Mouse (Mus musculus) kidney, embryonic 15.5 days (tissue): ENCODE results near the gene Rad51. TPM values are rescaled to one million over a fixed set of nuclear protein-coding genes. Genes with fewer than 3 reads are reported as not detected.

Source experiments
- ATAC-seq: fragments of 200-750 bp; cut with Nextera tagmentation; replicated peaks from 2 replicates; pipeline ENCODE4 v1.8.0; 2017; ENCODE audit warnings: moderate TSS enrichment; ENCODE audit not compliant: low FRiP score
- H3K27ac ChIP-seq: fragments of 300-500 bp; sonication (generic); 2 replicates; pipeline ENCODE4 v1.5.1; 2015; ENCODE audit warnings: mild to moderate bottlenecking, inconsistent platforms
- H3K27me3 ChIP-seq: fragments of 300-500 bp; sonication (generic); 2 replicates; pipeline ENCODE4 v1.6.1; 2015; ENCODE audit warnings: inconsistent platforms
- H3K36me3 ChIP-seq: fragments of 300-500 bp; sonication (generic); 2 replicates; pipeline ENCODE4 v1.6.1; 2015; ENCODE audit warnings: inconsistent platforms
- H3K4me1 ChIP-seq: fragments of 300-500 bp; sonication (generic); 2 replicates; pipeline ENCODE4 v1.6.1; 2015; ENCODE audit warnings: inconsistent platforms
- H3K4me2 ChIP-seq: fragments of 300-500 bp; sonication (generic); 2 replicates; pipeline ENCODE4 v1.6.1; 2015; ENCODE audit warnings: moderate library complexity, mild to moderate bottlenecking, inconsistent platforms
- H3K4me3 ChIP-seq: fragments of 300-500 bp; sonication (generic); replicated peaks from 2 replicates; pipeline ENCODE4 v1.5.1; 2015; ENCODE audit warnings: mild to moderate bottlenecking, inconsistent platforms
- H3K9ac ChIP-seq: fragments of 300-500 bp; sonication (generic); 2 replicates; pipeline ENCODE4 v1.6.1; 2015; ENCODE audit warnings: mild to moderate bottlenecking, inconsistent platforms
- H3K9me3 ChIP-seq: fragments of 300-500 bp; sonication (generic); replicated peaks from 2 replicates; pipeline ENCODE4 v1.6.1; 2016; ENCODE audit warnings: inconsistent platforms
- WGBS: fragments of 180-500 bp; shearing (Covaris S2); methylation state at CpG from one replicate; pipeline ENCODE4 v1.1.7; 2015; ENCODE audit warnings: mixed read lengths; 5-methylcytosine and 5-hydroxymethylcytosine counted together
- polyA plus RNA-seq: library from polyadenylated mRNA; unstranded; fragments of >200 nt; fragmentation: Nextera tagmentation; extraction: Ambion mirVana; gene quantifications from 2 replicates; pipeline ENCODE4 v1.2.1, GENCODE M21; 2015

The Rad51 gene
- polyA plus RNA-seq, result 48.8 and 49.7 TPM in 2 replicates

GRCm38 (mm10) chr2:119112438-119113112 lies at the start of gene Rad51:
Gene Rad51 (plus strand): TSS chr2:119112793.
- no peaks in the 10 kb centered on the region for H3K9me3 ChIP-seq
- H3K9ac ChIP-seq, result peak within 1 kb of the TSS; percentile 66
- no peaks in the 10 kb centered on the region for H3K27me3 ChIP-seq
- peak within 1 kb of the TSS; percentile 86 for H3K4me2 ChIP-seq
- under 1% methylated on average over 51 of the region's 51 CpGs for WGBS
- peak within 1 kb of the TSS; percentile 76 for H3K4me3 ChIP-seq
- peak; percentile 95 for ATAC-seq
- peaks cover 20% of the 10 kb centered on the region for H3K4me1 ChIP-seq
- peak within 1 kb of the TSS; percentile 97 for H3K27ac ChIP-seq
- peaks cover 29% of the 10 kb centered on the region for H3K36me3 ChIP-seq

DNA sequence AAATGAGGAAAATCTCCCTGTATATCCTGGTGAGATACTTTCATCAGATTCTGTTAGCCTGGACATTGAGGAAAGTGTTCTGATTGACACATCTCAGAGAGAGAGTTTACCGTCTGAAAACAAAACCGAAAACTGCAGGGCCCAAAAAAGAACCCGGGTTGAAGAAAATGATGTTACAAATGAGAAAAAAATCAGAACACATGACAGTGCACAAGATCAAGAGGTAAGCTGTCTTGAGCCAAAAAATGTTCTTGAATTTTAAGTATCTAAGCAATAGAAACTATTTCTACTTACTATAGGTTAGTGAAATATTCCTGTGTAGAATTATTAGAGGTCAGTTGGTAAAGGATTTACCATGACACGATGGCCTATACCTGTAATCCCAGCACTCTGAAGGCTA lies 40.2 kb upstream of the Rad51 start:
- Histone ChIP-seq H3K9me3 (no peaks in the 10 kb centered on the region), H3K9ac (no peak overlapping the region), H3K4me2 (no peak overlapping the region), H3K36me3 (peaks cover 52% of the 10 kb centered on the region), H3K4me3 (no peak overlapping the region), H3K4me1 (no peaks in the 10 kb centered on the region), H3K27me3 (no peaks in the 10 kb centered on the region), H3K27ac (no peak overlapping the region)
- 94% methylated on average over 4 of the region's 4 CpGs for WGBS
- no peak for ATAC-seq

GRCm38 (mm10) chr2:119086156-119086555 lies 26.4 kb upstream of the Rad51 start:
- Histone ChIP-seq H3K4me2 (no peak overlapping the region), H3K36me3 (peaks cover 63% of the 10 kb centered on the region), H3K27ac (no peak overlapping the region), H3K4me3 (no peak overlapping the region), H3K9ac (no peak overlapping the region), H3K4me1 (no peaks in the 10 kb centered on the region), H3K27me3 (no peaks in the 10 kb centered on the region), H3K9me3 (no peaks in the 10 kb centered on the region)
- no peak for ATAC-seq
- 95% methylated on average over 2 of the region's 2 CpGs for WGBS

- Histone ChIP-seq H3K4me2 (no peak overlapping the region), H3K4me1 (no peaks in the 10 kb centered on the region), H3K4me3 (no peak overlapping the region), H3K9ac (no peak overlapping the region), H3K27ac (no peak overlapping the region), H3K9me3 (no peaks in the 10 kb centered on the region), H3K27me3 (no peaks in the 10 kb centered on the region), H3K36me3 (peaks cover 64% of the 10 kb centered on the region)
- no peak for ATAC-seq
Measured at GRCm38 (mm10) chr2:119101552-119101951, 11.0 kb upstream of the Rad51 start.

GRCm38 (mm10) chr2:119106583-119106982 lies 6.0 kb upstream of the Rad51 start:
- H3K36me3 ChIP-seq, result peaks cover 49% of the 10 kb centered on the region
- H3K4me2 ChIP-seq, result no peak overlapping the region
- no peak overlapping the region for H3K27ac ChIP-seq
- ATAC-seq, result no peak
- no peak overlapping the region for H3K9ac ChIP-seq
- 85% methylated on average over 5 of the region's 5 CpGs for WGBS
- 0 out of 2 replicates have a peak, but pooled peaks cover under 1% of the 10 kb centered on the region for H3K4me1 ChIP-seq
- H3K4me3 ChIP-seq, result no peak overlapping the region
- no peaks in the 10 kb centered on the region for H3K9me3 ChIP-seq
- H3K27me3 ChIP-seq, result no peaks in the 10 kb centered on the region

- no peak overlapping the region for H3K4me2 ChIP-seq
- H3K27me3 ChIP-seq, result no peaks in the 10 kb centered on the region
- no peak overlapping the region for H3K9ac ChIP-seq
- no peak for ATAC-seq
- H3K4me3 ChIP-seq, result no peak overlapping the region
- peaks cover 10% of the 10 kb centered on the region for H3K4me1 ChIP-seq
- WGBS, result 67% methylated on average over 4 of the region's 4 CpGs
- H3K9me3 ChIP-seq, result no peaks in the 10 kb centered on the region
- peaks cover 30% of the 10 kb centered on the region for H3K36me3 ChIP-seq
- H3K27ac ChIP-seq, result no peak overlapping the region
Measured at GRCm38 (mm10) chr2:119108554-119108953, 4.0 kb upstream of the Rad51 start.

DNA sequence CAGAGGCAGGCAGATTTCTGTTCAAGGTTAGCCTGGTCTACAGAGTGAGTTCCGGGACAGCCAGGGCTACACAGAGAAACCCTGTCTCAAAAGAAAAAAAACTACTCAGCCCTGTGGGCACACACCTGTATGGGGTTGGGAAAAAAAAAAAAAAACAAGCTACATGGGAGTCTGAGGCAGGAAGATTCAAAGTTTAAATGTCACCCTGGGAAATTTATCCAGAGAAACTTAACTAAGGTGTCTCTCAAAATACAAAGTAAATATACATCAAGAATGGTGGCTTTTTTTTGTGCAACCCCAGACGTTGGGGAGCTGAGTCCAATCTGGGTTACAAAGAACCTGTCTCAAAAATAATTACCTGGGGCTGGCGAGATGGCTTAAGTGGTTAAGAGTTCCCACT lies 1.5 kb upstream of the Rad51 start:
- Histone ChIP-seq H3K36me3 (peaks cover 20% of the 10 kb centered on the region), H3K4me1 (peaks cover 20% of the 10 kb centered on the region), H3K27ac (no peak overlapping the region), H3K4me3 (no peak overlapping the region), H3K27me3 (no peaks in the 10 kb centered on the region), H3K9me3 (no peaks in the 10 kb centered on the region), H3K9ac (no peak overlapping the region), H3K4me2 (no peak overlapping the region)
- WGBS, result 91% methylated on average over 3 of the region's 3 CpGs
- no peak for ATAC-seq

DNA sequence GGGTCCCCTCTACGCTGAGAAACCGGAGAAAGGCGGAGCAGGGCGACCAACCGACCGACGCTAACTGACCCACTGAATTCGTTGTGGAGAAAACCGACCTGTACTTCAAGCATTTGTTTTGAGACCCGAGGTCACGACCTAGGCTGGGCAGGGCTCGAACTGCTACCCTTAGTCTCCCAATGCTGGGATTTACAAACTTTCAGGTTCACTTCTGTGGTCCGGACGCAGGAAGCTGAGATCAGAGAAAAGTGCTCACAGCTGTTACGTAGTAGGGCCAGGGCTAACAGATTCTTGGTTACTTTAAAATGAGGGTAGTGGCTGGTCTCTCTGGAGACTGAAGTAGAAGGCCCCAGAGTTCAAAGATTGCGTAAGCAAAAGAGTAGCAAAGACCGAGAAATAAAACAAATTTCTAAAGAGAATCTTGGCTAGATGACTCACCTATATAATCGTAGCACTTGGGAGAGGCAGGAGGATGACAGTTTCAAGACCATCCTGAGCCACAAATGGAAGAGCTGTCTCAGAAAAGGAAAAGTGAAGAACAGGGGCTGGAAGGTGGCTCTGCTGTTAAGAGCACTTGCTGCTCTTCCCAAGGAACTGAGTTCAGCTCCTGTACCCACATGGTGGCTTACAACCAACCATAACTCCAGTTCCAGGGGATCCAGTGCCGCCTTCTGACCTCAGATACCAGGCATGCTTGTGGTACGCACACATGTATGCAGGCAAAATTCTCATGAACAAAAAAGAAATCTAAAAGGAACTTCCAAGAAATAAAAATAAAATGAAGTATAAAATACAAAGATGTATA lies 730 bp downstream of the Rad51 start:
- 12% methylated on average over 20 of the region's 20 CpGs for WGBS
- Histone ChIP-seq H3K36me3 (peaks cover 31% of the 10 kb centered on the region), H3K9me3 (no peaks in the 10 kb centered on the region), H3K4me1 (peaks cover 20% of the 10 kb centered on the region), H3K27ac (peak overlapping the region; percentile 97), H3K27me3 (no peaks in the 10 kb centered on the region), H3K4me3 (peak overlapping the region; percentile 76), H3K4me2 (peak overlapping the region; percentile 86), H3K9ac (peak overlapping the region; percentile 66)
- ATAC-seq, result peak; percentile 19

- Histone ChIP-seq H3K9me3 (no peaks in the 10 kb centered on the region), H3K4me1 (no peaks in the 10 kb centered on the region), H3K27me3 (no peaks in the 10 kb centered on the region), H3K27ac (no peak overlapping the region), H3K4me3 (no peak overlapping the region), H3K9ac (no peak overlapping the region), H3K36me3 (peaks cover 91% of the 10 kb centered on the region), H3K4me2 (no peak overlapping the region)
- WGBS, result 84% methylated on average over 5 of the region's 5 CpGs
- no peak for ATAC-seq
Measured at GRCm38 (mm10) chr2:119136346-119136898, 23.8 kb downstream of the Rad51 start.

- Histone ChIP-seq H3K27me3 (no peaks in the 10 kb centered on the region), H3K9me3 (no peaks in the 10 kb centered on the region), H3K27ac (no peak overlapping the region), H3K4me1 (peaks cover 5% of the 10 kb centered on the region; the same call in 1 of the 2 replicates), H3K9ac (no peak overlapping the region), H3K4me2 (no peak overlapping the region), H3K36me3 (peaks cover 97% of the 10 kb centered on the region), H3K4me3 (no peak overlapping the region)
- ATAC-seq, result no peak
- WGBS, result 85% methylated on average over 2 of the region's 2 CpGs
Measured at GRCm38 (mm10) chr2:119145199-119145598, 32.6 kb downstream of the Rad51 start.

DNA sequence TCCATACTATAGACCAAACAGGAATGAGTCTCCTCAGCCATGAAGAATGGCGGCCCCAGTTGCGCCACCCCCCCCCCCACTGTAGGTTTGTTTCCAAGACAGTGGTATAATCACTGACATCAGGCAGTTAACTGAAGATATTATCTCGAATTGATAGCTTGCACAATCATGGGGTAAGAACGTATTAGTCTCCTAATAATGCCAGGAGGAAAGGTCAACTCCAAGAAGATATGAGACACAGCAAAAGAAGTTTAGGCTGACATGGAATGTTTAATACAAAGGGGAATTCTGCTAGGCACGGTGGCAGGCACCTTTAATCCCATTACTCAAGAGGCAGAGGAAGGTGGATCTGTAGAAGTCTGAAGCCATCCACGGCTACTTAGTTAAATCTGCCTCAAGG lies 33.8 kb downstream of the Rad51 start:
- Histone ChIP-seq H3K4me2 (no peak overlapping the region), H3K9me3 (no peaks in the 10 kb centered on the region), H3K27ac (no peak overlapping the region), H3K27me3 (no peaks in the 10 kb centered on the region), H3K36me3 (peaks cover 97% of the 10 kb centered on the region), H3K4me1 (peaks cover 5% of the 10 kb centered on the region; the same call in 1 of the 2 replicates), H3K9ac (no peak overlapping the region), H3K4me3 (no peak overlapping the region)
- WGBS, result 88% methylated on average over 6 of the region's 6 CpGs
- no peak for ATAC-seq

DNA sequence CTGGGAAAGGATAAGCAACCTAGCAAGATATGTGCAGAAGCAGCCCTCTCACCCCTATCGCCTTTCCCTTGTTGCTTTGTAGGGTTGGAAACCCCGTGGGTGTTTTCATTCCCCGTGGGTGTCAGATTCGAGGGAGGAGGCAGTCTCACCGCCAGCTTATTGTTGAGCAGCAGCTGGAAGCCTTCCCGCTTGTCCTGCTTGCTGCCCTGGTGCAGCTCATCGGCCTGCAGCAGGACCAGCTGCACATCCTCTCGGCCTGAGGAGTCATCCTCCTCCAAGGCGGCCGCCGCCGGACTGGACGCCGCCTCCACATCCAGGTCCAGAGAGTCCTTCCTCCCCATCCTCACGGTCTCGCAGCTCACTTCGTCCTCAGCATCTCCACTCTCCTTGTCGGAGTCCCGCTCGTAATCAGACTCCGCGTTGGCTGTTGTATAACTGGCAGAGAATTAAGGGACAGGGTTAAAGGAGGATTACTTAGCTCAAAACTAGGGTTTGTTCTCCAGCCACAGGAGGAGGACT lies 34.6 kb downstream of the Rad51 start:
- Histone ChIP-seq H3K4me3 (no peak overlapping the region), H3K9me3 (no peaks in the 10 kb centered on the region), H3K27ac (peak overlapping the region; percentile 43), H3K27me3 (no peaks in the 10 kb centered on the region), H3K4me2 (peak overlapping the region; percentile 17; the same call in 1 of the 2 replicates), H3K4me1 (peaks cover 5% of the 10 kb centered on the region; the same call in 1 of the 2 replicates), H3K36me3 (peaks cover 97% of the 10 kb centered on the region), H3K9ac (no peak overlapping the region)
- WGBS, result 47% methylated on average over 22 of the region's 22 CpGs
- ATAC-seq, result peak; percentile 78
